Mouse (Mus musculus): ENCODE measurements at regions not wholly inside any gene's neighbourhood (a gene's known extent, or its start where the extent isn't known, plus 50 kb on each side); places are given as distances from the start of the nearest gene placed in this dataset.
"Not testable (repeated sequence)": the region's sequence is repeated elsewhere in the genome, so short reads cannot be mapped to it uniquely, and the experiment has no call there.

DNA sequence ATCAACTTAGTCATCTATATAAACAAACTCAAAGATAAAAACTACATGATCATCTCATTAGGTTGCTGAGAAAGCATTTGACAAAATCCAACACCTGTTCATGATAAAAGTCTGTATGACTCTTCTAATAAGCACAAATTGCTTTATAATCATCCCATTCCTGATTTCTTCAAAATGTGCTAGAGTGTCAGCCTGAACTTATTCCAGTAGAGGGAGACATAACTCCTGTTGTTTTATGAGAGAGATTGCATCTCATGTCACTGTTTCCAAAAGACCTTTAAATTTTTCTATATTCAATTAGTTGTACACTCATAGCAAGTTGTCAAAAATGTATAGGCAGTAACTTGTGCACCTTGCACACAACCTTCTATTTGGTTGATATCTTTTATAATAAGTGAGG lies 96.0 kb upstream of the Tacstd2 start:
- no peak overlapping the region for H3K4me2 ChIP-seq (replicated peaks)
- H3K4me3 ChIP-seq (replicated peaks): no peak overlapping the region
- no peaks in the 10 kb centered on the region for H3K27me3 ChIP-seq
- no peak overlapping the region for H3K9ac ChIP-seq (replicated peaks)
- no peak overlapping the region for H3K27ac ChIP-seq
- H3K9me3 ChIP-seq: no peaks in the 10 kb centered on the region
- H3K36me3 ChIP-seq: no peaks in the 10 kb centered on the region
- no peak for ATAC-seq
- H3K4me1 ChIP-seq (replicated peaks): no peaks in the 10 kb centered on the region

GRCm38 (mm10) chr6:67610402-67610801 lies 74.8 kb upstream of the Tacstd2 start:
- H3K4me3 ChIP-seq (replicated peaks): no peak overlapping the region
- no peaks in the 10 kb centered on the region for H3K4me1 ChIP-seq (replicated peaks)
- H3K4me2 ChIP-seq (replicated peaks): no peak overlapping the region
- no peaks in the 10 kb centered on the region for H3K36me3 ChIP-seq
- H3K9me3 ChIP-seq: no peaks in the 10 kb centered on the region
- no peak overlapping the region for H3K27ac ChIP-seq
- 70% methylated on average over 1 of the region's 1 CpGs for WGBS
- no peak overlapping the region for H3K9ac ChIP-seq (replicated peaks)
- no peaks in the 10 kb centered on the region for H3K27me3 ChIP-seq
- no peak for ATAC-seq

DNA sequence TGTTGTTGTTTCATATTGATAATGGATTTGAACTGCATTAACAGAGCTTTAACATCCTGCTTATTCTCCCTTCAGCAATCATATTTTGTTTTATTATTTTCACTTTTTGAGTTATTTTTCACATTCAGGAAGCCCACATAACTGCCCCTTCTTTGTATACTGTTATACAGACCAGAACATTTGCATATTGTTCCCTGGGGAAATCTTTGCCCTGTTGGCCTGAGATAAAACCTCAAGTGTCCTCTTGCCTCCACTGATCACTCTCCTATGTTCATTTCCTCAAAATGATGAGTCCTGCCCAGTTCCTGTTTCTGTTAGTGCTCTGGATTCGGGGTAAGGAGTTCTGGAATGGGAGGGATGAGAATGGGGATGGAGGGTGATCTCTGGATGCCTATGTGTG lies 73.9 kb upstream of the Tacstd2 start:
- H3K4me3 ChIP-seq (replicated peaks); H3K4me2 ChIP-seq (replicated peaks); H3K9me3 ChIP-seq; H3K27ac ChIP-seq; H3K4me1 ChIP-seq (replicated peaks); H3K27me3 ChIP-seq; H3K9ac ChIP-seq (replicated peaks); ATAC-seq; H3K36me3 ChIP-seq: not testable (repeated sequence)
- 55% methylated on average over 1 of the region's 1 CpGs for WGBS
